Mouse (Mus musculus) intestine, embryonic 14.5 days (tissue): ENCODE measurements at regions not wholly inside any gene's neighbourhood (a gene's known extent, or its start where the extent isn't known, plus 50 kb on each side); places are given as distances from the start of the nearest gene placed in this dataset.

Experiments used
- ATAC-seq: fragments of 200-750 bp; cut with Nextera tagmentation; replicated peaks from 2 replicates; pipeline ENCODE4 v1.8.0; 2017; ENCODE audit warnings: low read depth, moderate number of reproducible peaks, moderate TSS enrichment, moderate library complexity; ENCODE audit not compliant: low FRiP score, low TSS enrichment
- DNase-seq: peaks from one replicate; pipeline ENCODE4 v3.0.0-alpha.2; 2018; ENCODE audit warnings: low spot score
- H3K27ac ChIP-seq: fragments of 300-500 bp; sonication (generic); 2 replicates; pipeline ENCODE4 v1.5.1; 2014; ENCODE audit warnings: low read depth, mild to moderate bottlenecking, control low read depth
- H3K27me3 ChIP-seq: fragments of 300-500 bp; sonication (generic); replicated peaks from 2 replicates; pipeline ENCODE4 v1.6.1; 2014; ENCODE audit warnings: low read length, control low read depth; ENCODE audit not compliant: control insufficient read depth, insufficient read depth
- H3K36me3 ChIP-seq: fragments of 300-500 bp; sonication (generic); 2 replicates; pipeline ENCODE4 v1.6.1; 2014; ENCODE audit warnings: low read length, control low read depth; ENCODE audit not compliant: control insufficient read depth, insufficient read depth
- H3K4me1 ChIP-seq: fragments of 300-500 bp; sonication (generic); replicated peaks from 2 replicates; pipeline ENCODE4 v1.6.1; 2014; ENCODE audit warnings: low read length, control low read depth, mixed read lengths; ENCODE audit not compliant: control insufficient read depth, insufficient read depth
- H3K4me2 ChIP-seq: fragments of 300-500 bp; sonication (generic); 2 replicates; pipeline ENCODE4 v1.6.1; 2014; ENCODE audit warnings: low read length
- H3K4me3 ChIP-seq: fragments of 300-500 bp; sonication (generic); 2 replicates; pipeline ENCODE4 v1.5.1; 2014; ENCODE audit warnings: low read depth, low read length, control low read depth, mixed read lengths
- H3K9ac ChIP-seq: fragments of 300-500 bp; sonication (generic); 2 replicates; pipeline ENCODE4 v1.6.1; 2014; ENCODE audit warnings: mild to moderate bottlenecking, low read length
- H3K9me3 ChIP-seq: fragments of 300-500 bp; sonication (generic); 2 replicates; pipeline ENCODE4 v1.6.1; 2016; ENCODE audit warnings: low read length, control low read depth; ENCODE audit not compliant: control insufficient read depth
- WGBS: fragments of 180-500 bp; shearing (Covaris S2); extraction: QIAGEN DNeasy Blood & Tissue Kit; methylation state at CpG from one replicate; pipeline ENCODE4 v1.1.7; 2014; 5-methylcytosine and 5-hydroxymethylcytosine counted together

DNA sequence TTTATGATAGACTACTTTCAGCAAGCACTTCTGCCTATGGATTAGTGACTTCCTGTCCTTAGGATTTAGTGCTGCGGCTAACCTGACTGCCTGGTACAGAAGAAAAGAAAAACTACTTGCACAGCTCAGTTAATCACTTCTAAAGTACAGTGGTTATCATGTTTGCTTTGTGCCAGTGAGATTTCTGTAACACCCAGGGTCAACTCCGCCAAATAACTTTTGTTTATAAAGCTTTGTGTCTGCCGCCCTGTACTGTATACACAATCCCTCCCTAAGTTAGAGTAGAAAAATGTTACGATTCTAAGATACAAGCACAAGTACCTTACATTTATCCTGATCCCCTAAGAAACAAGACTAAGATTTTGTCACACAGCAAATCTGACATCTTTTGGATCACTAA, 120.1 kb upstream of the Ift57 start:
- Histone ChIP-seq H3K4me2 (no peak overlapping the region), H3K36me3 (no peaks in the 10 kb centered on the region), H3K27me3 (no peaks in the 10 kb centered on the region), H3K9ac (no peak overlapping the region), H3K4me3 (no peak overlapping the region), H3K4me1 (no peaks in the 10 kb centered on the region), H3K9me3 (no peaks in the 10 kb centered on the region), H3K27ac (no peak overlapping the region)
- ATAC-seq (no peak), DNase-seq (no peak)
- WGBS, result 49% methylated on average over 4 of the region's 4 CpGs

DNA sequence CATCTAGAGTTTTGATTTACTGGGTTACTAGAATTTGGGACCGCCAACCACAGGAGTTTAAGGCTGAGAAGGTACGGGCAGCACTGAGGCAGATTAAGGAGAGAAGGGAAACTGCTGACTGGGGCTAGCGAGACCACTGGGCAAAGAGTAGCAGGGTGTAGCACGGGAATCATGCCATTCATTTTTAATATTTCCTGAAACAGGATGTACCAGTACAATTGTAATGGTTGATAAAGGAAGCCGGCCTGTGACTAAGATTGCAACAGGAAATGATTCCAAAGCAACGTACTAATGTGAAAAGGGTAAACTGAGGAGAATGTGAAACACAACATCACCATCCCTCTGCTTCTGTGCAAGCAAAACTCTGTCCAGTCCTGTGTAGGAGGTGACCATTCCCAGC, 118.3 kb upstream of the Ift57 start:
- Histone ChIP-seq H3K4me2 (no peak overlapping the region), H3K4me1 (no peaks in the 10 kb centered on the region), H3K27ac (no peak overlapping the region), H3K27me3 (no peaks in the 10 kb centered on the region), H3K36me3 (no peaks in the 10 kb centered on the region), H3K9ac (no peak overlapping the region), H3K9me3 (no peaks in the 10 kb centered on the region), H3K4me3 (no peak overlapping the region)
- ATAC-seq, result no peak
- WGBS, result 84% methylated on average over 6 of the region's 6 CpGs
- DNase-seq, result no peak

DNA sequence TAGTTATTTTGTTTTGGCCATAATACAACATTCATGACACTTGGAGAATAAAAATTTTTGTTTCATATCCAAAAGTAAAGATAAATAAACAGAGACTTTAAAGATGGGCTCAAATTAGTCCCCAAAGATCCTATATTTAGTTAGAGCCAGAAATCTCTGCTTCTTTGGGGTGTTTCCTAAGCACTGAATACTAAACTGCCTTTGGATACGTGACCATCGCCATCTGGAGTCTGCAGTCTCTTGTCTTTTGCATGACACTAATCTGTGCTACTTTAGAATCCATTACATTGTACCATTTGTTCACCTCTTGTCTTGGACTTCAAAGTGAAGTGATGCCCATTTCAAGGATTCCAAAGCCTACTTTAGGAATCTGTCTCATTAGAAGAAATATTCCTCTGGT, 92.5 kb upstream of the Ift57 start:
- DNase-seq, result no peak
- 81% methylated on average over 2 of the region's 2 CpGs for WGBS
- peaks cover 5% of the 10 kb centered on the region; the same call in 1 of the 2 replicates for H3K9me3 ChIP-seq
- no peak for ATAC-seq
- H3K4me1 ChIP-seq, result no peaks in the 10 kb centered on the region
- no peak overlapping the region for H3K27ac ChIP-seq
- no peaks in the 10 kb centered on the region for H3K36me3 ChIP-seq
- no peak overlapping the region for H3K4me3 ChIP-seq
- no peaks in the 10 kb centered on the region for H3K27me3 ChIP-seq
- no peak overlapping the region for H3K9ac ChIP-seq
- H3K4me2 ChIP-seq, result no peak overlapping the region

DNA sequence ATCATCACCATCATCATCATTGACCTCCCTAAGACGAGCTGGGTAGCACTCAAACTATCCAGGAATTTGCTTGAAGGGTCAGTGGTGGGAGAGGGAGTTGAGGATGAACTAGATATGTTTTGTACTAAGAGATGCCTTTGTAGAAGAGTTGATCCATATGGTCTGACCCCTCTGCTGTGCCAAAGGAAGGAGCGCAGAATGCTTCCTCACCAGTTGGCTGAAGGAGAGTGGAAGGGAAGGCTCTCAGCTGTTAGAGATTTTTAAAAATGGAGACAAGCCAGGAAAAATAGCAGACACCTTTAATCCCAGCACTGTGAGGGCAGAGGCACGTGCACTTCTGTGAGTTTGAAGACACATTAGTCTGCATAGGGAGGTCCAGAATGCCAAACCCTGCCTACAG, 84.2 kb upstream of the Ift57 start:
- Histone ChIP-seq H3K4me1 (no peaks in the 10 kb centered on the region), H3K4me2 (no peak overlapping the region), H3K36me3 (no peaks in the 10 kb centered on the region), H3K27ac (no peak overlapping the region), H3K27me3 (no peaks in the 10 kb centered on the region), H3K9me3 (0 out of 2 replicates have a peak, but pooled peaks cover 5% of the 10 kb centered on the region), H3K4me3 (no peak overlapping the region), H3K9ac (no peak overlapping the region)
- DNase-seq (no peak), ATAC-seq (no peak)
- 60% methylated on average over 3 of the region's 3 CpGs for WGBS

DNA sequence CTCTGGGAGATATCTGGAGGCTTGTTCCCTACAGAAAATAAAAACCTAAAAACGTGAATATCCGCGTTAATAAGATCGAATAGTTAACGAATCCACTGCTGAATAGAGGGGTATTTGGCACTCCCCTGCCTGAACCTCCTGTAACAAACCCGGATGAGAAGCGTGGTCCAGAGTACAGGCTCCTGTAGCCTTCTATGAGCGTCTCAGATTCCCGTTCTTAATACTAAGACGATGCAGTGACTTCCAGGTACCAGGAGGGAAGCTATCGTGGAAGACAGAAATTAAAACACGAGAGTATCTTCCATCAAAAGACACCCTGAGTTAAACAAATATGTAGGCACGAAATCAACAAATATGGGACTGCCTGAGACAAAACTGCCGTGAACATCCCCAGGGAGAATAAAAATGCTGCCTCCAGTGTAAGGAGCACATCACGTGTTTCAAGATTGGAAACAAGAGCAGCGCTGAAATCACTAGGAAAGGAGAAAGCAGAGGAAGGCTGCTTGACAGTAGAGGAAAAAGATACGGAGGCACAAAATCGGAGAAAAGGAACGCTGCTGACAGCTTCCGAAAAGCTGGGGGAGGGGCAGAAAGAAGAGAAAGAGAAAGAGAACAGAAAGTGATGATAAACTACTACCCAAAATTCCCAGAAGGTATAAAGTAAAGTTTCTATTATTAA, 83.6 kb upstream of the Ift57 start:
- Histone ChIP-seq H3K4me3 (no peak overlapping the region), H3K36me3 (no peaks in the 10 kb centered on the region), H3K9ac (no peak overlapping the region), H3K4me2 (peak overlapping the region; percentile 40), H3K27me3 (no peaks in the 10 kb centered on the region), H3K9me3 (0 out of 2 replicates have a peak, but pooled peaks cover 5% of the 10 kb centered on the region), H3K4me1 (no peaks in the 10 kb centered on the region), H3K27ac (peak overlapping the region; percentile 20; the same call in 1 of the 2 replicates)
- DNase-seq (no peak), ATAC-seq (no peak)
- 75% methylated on average over 20 of the region's 20 CpGs for WGBS

DNA sequence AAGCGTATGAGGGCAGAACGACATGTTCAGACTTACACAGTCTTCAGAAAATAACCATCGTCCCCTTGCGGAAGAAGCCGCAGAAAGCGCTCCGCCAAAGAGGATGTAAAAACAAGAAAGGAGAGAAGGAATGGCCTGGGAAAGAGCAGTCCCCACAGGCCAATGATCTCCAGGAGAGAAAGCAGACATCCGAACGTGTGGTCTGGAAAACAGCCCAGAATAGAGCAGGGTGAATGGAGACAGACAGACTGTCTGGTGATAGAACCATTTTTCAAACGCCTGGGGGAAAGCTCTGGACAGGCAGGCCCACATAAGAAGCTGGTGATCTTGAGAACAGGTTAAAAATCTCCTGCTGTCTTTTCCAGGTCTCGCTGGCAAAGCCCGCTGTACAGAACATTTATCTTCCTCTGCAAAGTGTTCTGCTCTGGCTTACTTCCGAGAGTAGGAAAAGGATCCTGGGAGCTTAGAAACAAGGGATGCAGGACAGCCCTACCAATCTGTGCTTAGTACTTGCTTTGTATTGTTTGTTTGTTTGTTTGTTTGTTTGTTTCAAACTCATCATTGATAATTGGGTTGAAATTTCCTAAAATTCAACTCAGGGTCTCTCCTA, 82.7 kb upstream of the Ift57 start:
- Histone ChIP-seq H3K27me3 (no peaks in the 10 kb centered on the region), H3K9ac (no peak overlapping the region), H3K36me3 (no peaks in the 10 kb centered on the region), H3K4me2 (peak overlapping the region; percentile 40), H3K4me1 (no peaks in the 10 kb centered on the region), H3K27ac (peak overlapping the region; percentile 20; the same call in 1 of the 2 replicates), H3K9me3 (0 out of 2 replicates have a peak, but pooled peaks cover 5% of the 10 kb centered on the region), H3K4me3 (no peak overlapping the region)
- 39% methylated on average over 13 of the region's 13 CpGs for WGBS
- peak; percentile 56 for DNase-seq
- peak; percentile 78 for ATAC-seq

DNA sequence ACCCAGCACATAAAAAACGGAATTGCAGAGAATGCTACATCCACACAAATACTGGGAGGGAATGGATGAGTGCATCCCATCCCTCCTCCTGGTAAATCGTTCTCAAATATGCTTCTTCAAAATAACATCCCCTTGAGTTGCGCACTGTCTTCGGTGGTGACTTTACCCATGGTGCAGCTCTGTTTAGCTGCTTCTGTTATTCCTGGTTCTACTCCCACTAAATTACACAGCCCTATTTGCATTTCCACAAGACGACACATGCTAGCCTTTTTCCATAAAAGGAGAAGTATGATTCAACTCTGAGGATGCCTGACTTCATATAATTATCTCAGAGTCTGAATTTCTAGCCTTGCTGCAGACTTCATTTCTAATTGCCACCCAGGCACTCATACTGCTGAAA, 65.5 kb upstream of the Ift57 start:
- whole genome bisulfite sequencing, result 81% methylated on average over 5 of the region's 5 CpGs
- Histone ChIP-seq H3K27ac (no peak overlapping the region), H3K27me3 (no peaks in the 10 kb centered on the region), H3K36me3 (no peaks in the 10 kb centered on the region), H3K9ac (no peak overlapping the region), H3K4me2 (no peak overlapping the region), H3K4me3 (no peak overlapping the region), H3K9me3 (no peaks in the 10 kb centered on the region), H3K4me1 (no peaks in the 10 kb centered on the region)
- no peak for ATAC-seq
- DNase-seq, result no peak

DNA sequence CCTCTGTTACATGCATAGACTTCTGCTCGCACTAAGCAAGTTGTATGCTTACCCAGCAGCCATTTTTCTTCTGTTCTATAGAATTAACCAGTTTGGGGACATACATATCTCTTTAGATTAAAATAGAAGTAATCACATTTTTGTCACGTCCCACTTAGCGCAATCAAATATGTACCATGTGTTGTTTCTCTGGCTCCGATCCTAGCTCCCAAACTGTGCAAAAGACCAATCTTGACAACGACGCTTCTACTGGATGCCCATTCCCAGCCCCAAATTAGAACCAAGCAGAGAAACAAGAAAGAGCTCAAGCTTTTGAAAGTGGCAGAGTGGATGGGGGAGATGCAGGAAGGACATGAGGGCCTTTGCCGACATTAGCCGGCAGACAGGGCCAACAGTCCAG, 63.5 kb upstream of the Ift57 start:
- no peaks in the 10 kb centered on the region for H3K36me3 ChIP-seq
- no peak for ATAC-seq
- no peaks in the 10 kb centered on the region for H3K9me3 ChIP-seq
- WGBS, result 95% methylated on average over 8 of the region's 8 CpGs
- H3K4me2 ChIP-seq, result no peak overlapping the region
- H3K27me3 ChIP-seq, result no peaks in the 10 kb centered on the region
- H3K9ac ChIP-seq, result no peak overlapping the region
- H3K27ac ChIP-seq, result no peak overlapping the region
- H3K4me3 ChIP-seq, result no peak overlapping the region
- DNase-seq, result no peak
- no peaks in the 10 kb centered on the region for H3K4me1 ChIP-seq

DNA sequence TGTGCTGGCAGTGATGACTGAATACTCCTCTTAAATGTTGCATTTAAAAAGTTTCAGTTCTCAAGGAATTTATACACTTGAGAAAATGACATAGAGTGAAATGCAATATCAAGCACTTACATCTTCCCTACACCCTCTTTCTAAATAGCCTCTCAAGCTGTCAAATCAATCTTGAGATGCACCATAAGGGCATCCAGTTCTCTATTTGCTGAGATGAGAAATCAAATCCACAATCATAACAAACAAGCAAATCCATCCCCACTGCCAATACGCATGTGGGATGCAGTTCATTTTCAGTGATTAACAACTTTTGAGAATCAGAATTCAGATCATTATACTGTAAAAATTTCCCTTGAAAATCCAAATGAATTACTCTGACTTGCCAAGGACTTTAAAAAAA, 62.6 kb upstream of the Ift57 start:
- Histone ChIP-seq H3K4me3 (no peak overlapping the region), H3K27ac (no peak overlapping the region), H3K9ac (no peak overlapping the region), H3K9me3 (no peaks in the 10 kb centered on the region), H3K27me3 (no peaks in the 10 kb centered on the region), H3K36me3 (no peaks in the 10 kb centered on the region), H3K4me2 (no peak overlapping the region), H3K4me1 (no peaks in the 10 kb centered on the region)
- ATAC-seq, result no peak
- WGBS, result 94% methylated on average over 1 of the region's 1 CpGs
- DNase-seq, result no peak
